Mouse (Mus musculus) kidney, embryonic 16.5 days (tissue): ENCODE measurements around the gene Abhd14a. TPM values are rescaled to one million over a fixed set of nuclear protein-coding genes. Genes with fewer than 3 reads are reported as not detected.

Experiments used
- ATAC-seq: fragments of 200-750 bp; cut with Nextera tagmentation; 2 replicates; pipeline ENCODE4 v1.8.0; 2017; ENCODE audit warnings: moderate TSS enrichment; ENCODE audit not compliant: low FRiP score, low TSS enrichment
- H3K27ac ChIP-seq: fragments of 300-500 bp; sonication (generic); 2 replicates; pipeline ENCODE4 v1.5.1; 2014; ENCODE audit warnings: low read length
- H3K27me3 ChIP-seq: fragments of 300-500 bp; sonication (generic); 2 replicates; pipeline ENCODE4 v1.6.1; 2014; ENCODE audit warnings: low read length, control low read depth, mixed read lengths; ENCODE audit not compliant: insufficient read depth
- H3K36me3 ChIP-seq: fragments of 300-500 bp; sonication (generic); 2 replicates; pipeline ENCODE4 v1.6.1; 2014; ENCODE audit warnings: low read length, control low read depth, mixed read lengths; ENCODE audit not compliant: insufficient read depth
- H3K4me1 ChIP-seq: fragments of 300-500 bp; sonication (generic); 2 replicates; pipeline ENCODE4 v1.6.1; 2014; ENCODE audit warnings: low read length, control low read depth, mixed read lengths; ENCODE audit not compliant: insufficient read depth
- H3K4me2 ChIP-seq: fragments of 300-500 bp; sonication (generic); replicated peaks from 2 replicates; pipeline ENCODE4 v1.6.1; 2014; ENCODE audit warnings: low read depth, low read length
- H3K4me3 ChIP-seq: fragments of 300-500 bp; sonication (generic); 2 replicates; pipeline ENCODE4 v1.5.1; 2014; ENCODE audit warnings: mild to moderate bottlenecking, low read length
- H3K9ac ChIP-seq: fragments of 300-500 bp; sonication (generic); replicated peaks from 2 replicates; pipeline ENCODE4 v1.6.1; 2014; ENCODE audit warnings: low read length
- H3K9me3 ChIP-seq: fragments of 300-500 bp; sonication (generic); 2 replicates; pipeline ENCODE4 v1.6.1; 2016; ENCODE audit warnings: low read length, control low read depth
- WGBS: fragments of 180-500 bp; shearing (Covaris S2); extraction: QIAGEN DNeasy Blood & Tissue Kit; methylation state at CpG from one replicate; pipeline ENCODE4 v1.1.7; 2014; 5-methylcytosine and 5-hydroxymethylcytosine counted together
- polyA plus RNA-seq: library from polyadenylated mRNA; unstranded; fragments of >200 nt; fragmentation: Nextera tagmentation; extraction: Ambion mirVana; gene quantifications from 2 replicates; pipeline ENCODE4 v1.2.1, GENCODE M21; 2015

Abhd14a gene
- polyA plus RNA-seq, 1 experiment from 2014 or later, result 70.3 TPM

GRCm38 (mm10) chr9:106463122-106464063 is 15.9 kb upstream of the Abhd14a start:
- no peak overlapping the region for H3K9ac ChIP-seq
- H3K9me3 ChIP-seq, result no peaks in the 10 kb centered on the region
- 84% methylated on average over 21 of the region's 21 CpGs for WGBS
- H3K4me1 ChIP-seq, result peaks cover 32% of the 10 kb centered on the region
- no peak for ATAC-seq
- H3K27me3 ChIP-seq, result 0 out of 2 replicates have a peak, but pooled peaks cover 3% of the 10 kb centered on the region
- H3K4me2 ChIP-seq, result no peak overlapping the region
- peaks cover 24% of the 10 kb centered on the region for H3K36me3 ChIP-seq
- H3K4me3 ChIP-seq, result no peak overlapping the region
- no peak overlapping the region for H3K27ac ChIP-seq

- H3K9ac ChIP-seq, result no peak overlapping the region
- no peak for ATAC-seq
- H3K27me3 ChIP-seq, result 0 out of 2 replicates have a peak, but pooled peaks cover 3% of the 10 kb centered on the region
- peaks cover 24% of the 10 kb centered on the region for H3K36me3 ChIP-seq
- H3K27ac ChIP-seq, result no peak overlapping the region
- peaks cover 41% of the 10 kb centered on the region for H3K4me1 ChIP-seq
- H3K4me3 ChIP-seq, result no peak overlapping the region
- H3K9me3 ChIP-seq, result no peaks in the 10 kb centered on the region
- WGBS, result 90% methylated on average over 12 of the region's 12 CpGs
- H3K4me2 ChIP-seq, result no peak overlapping the region
Observed at GRCm38 (mm10) chr9:106462430-106462800, 14.9 kb upstream of the Abhd14a start.

- Histone ChIP-seq H3K4me1 (peaks cover 46% of the 10 kb centered on the region), H3K9ac (no peak overlapping the region)
- no peak for ATAC-seq
Observed at GRCm38 (mm10) chr9:106461641-106462429, 14.4 kb upstream of the Abhd14a start.

GRCm38 (mm10) chr9:106461026-106461415 is 13.5 kb upstream of the Abhd14a start:
- Histone ChIP-seq H3K4me2 (no peak overlapping the region), H3K4me1 (peaks cover 54% of the 10 kb centered on the region), H3K27me3 (0 out of 2 replicates have a peak, but pooled peaks cover 3% of the 10 kb centered on the region), H3K27ac (no peak overlapping the region), H3K9ac (no peak overlapping the region), H3K4me3 (no peak overlapping the region), H3K9me3 (no peaks in the 10 kb centered on the region), H3K36me3 (peaks cover 24% of the 10 kb centered on the region)
- no peak for ATAC-seq
- 71% methylated on average over 9 of the region's 9 CpGs for WGBS

More at GRCm38 (mm10) chr9:106461641-106462429, 14.4 kb upstream of the Abhd14a start:
- H3K27ac ChIP-seq, result no peak overlapping the region
- H3K9me3 ChIP-seq, result no peaks in the 10 kb centered on the region
- 0 out of 2 replicates have a peak, but pooled peaks cover 3% of the 10 kb centered on the region for H3K27me3 ChIP-seq
- peaks cover 24% of the 10 kb centered on the region for H3K36me3 ChIP-seq
- WGBS, result 77% methylated on average over 16 of the region's 16 CpGs
- no peak overlapping the region for H3K4me3 ChIP-seq
- no peak overlapping the region for H3K4me2 ChIP-seq

- ATAC-seq, result no peak; the same call in 1 of the 2 replicates
- 46% methylated on average over 18 of the region's 18 CpGs for WGBS
- peaks cover 56% of the 10 kb centered on the region for H3K4me1 ChIP-seq
- H3K9ac ChIP-seq, result no peak overlapping the region
- H3K4me2 ChIP-seq, result no peak overlapping the region
- H3K4me3 ChIP-seq, result no peak overlapping the region
- H3K27ac ChIP-seq, result 0 out of 2 replicates have a peak overlapping the region, but pooled peaks have one; percentile 1
- H3K27me3 ChIP-seq, result 0 out of 2 replicates have a peak, but pooled peaks cover 3% of the 10 kb centered on the region
- H3K36me3 ChIP-seq, result peaks cover 24% of the 10 kb centered on the region
- H3K9me3 ChIP-seq, result no peaks in the 10 kb centered on the region
Observed at GRCm38 (mm10) chr9:106460401-106461025, 13.0 kb upstream of the Abhd14a start.

GRCm38 (mm10) chr9:106459946-106460345 is 12.5 kb upstream of the Abhd14a start:
- Histone ChIP-seq H3K4me3 (no peak overlapping the region), H3K4me1 (peaks cover 60% of the 10 kb centered on the region), H3K9me3 (no peaks in the 10 kb centered on the region), H3K9ac (no peak overlapping the region), H3K27ac (0 out of 2 replicates have a peak overlapping the region, but pooled peaks have one; percentile 1), H3K27me3 (0 out of 2 replicates have a peak, but pooled peaks cover 3% of the 10 kb centered on the region), H3K36me3 (peaks cover 24% of the 10 kb centered on the region), H3K4me2 (no peak overlapping the region)
- 46% methylated on average over 15 of the region's 15 CpGs for WGBS
- ATAC-seq, result no peak

GRCm38 (mm10) chr9:106457920-106458319 is 10.4 kb upstream of the Abhd14a start:
- ATAC-seq, result no peak
- WGBS, result 63% methylated on average over 5 of the region's 5 CpGs
- H3K27ac ChIP-seq, result no peak overlapping the region
- no peaks in the 10 kb centered on the region for H3K9me3 ChIP-seq
- H3K4me2 ChIP-seq, result no peak overlapping the region
- H3K4me3 ChIP-seq, result no peak overlapping the region
- H3K9ac ChIP-seq, result no peak overlapping the region
- peaks cover 63% of the 10 kb centered on the region for H3K4me1 ChIP-seq
- no peaks in the 10 kb centered on the region for H3K27me3 ChIP-seq
- peaks cover 16% of the 10 kb centered on the region for H3K36me3 ChIP-seq

GRCm38 (mm10) chr9:106457163-106457559 is 9.7 kb upstream of the Abhd14a start:
- Histone ChIP-seq H3K9me3 (no peaks in the 10 kb centered on the region), H3K4me2 (peak overlapping the region; percentile 94), H3K36me3 (peaks cover 10% of the 10 kb centered on the region), H3K9ac (peak overlapping the region; percentile 80; the same call in 1 of the 2 replicates), H3K4me1 (peaks cover 70% of the 10 kb centered on the region), H3K27ac (peak overlapping the region; percentile 89; the same call in 1 of the 2 replicates), H3K27me3 (no peaks in the 10 kb centered on the region), H3K4me3 (no peak overlapping the region)
- 43% methylated on average over 9 of the region's 9 CpGs for WGBS
- no peak for ATAC-seq
